19 mouse cellular contexts compared by ENCODE assay signal in the genomic region with DNA sequence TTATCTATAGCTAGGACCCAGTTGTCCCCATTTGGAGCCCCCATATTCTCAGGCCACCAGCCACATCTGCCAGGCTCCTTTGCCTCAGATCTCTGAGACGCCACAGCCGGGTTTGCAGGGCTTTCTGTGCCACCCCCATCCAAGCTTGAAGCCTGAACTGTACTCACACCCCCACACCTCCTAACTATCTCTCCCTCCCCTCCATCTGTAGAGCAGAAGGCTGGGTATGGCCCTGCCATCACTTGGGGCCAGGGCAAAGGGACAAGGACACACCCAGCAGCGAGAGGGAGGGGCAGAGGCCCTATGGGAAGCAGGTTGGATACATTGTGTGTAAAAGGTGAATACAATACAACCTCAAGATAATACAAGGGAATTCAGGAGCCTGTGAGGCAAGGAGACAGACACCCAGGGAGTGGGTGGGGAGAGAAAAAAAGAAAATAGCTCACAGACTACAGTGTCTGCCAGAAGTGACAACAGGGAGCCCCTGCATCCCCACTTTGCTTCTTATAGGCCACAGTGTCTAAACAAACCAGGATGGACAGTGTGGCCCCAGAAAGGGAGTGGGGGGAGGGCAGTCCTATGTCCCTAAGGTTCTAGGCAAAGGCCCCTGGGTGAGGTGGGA. TPM values are rescaled to one million over a fixed set of nuclear protein-coding genes. Genes with fewer than 3 reads are reported as not detected.
DNase-seq lines count a peak whose midpoint lies in the region; ATAC-seq and TF ChIP-seq lines count a peak whose summit lies in the region.
"Had no signal": no experiment of that assay in that cellular context is flagged by ENCODE, and none has a peak within 500 bp of the region (broad histone marks: within the 10 kb centered on the region; RNA-seq: fewer than 3 reads in every experiment).

No protein-coding gene starts in this region.

- WGBS in olfactory bulb, adult 2 months = 50% methylated on average over 3 of the region's 3 CpGs

- H3K27ac ChIP-seq in olfactory bulb, adult 2 months (ENCODE audit: insufficient read depth, low read depth, low read length) = peak overlapping the region; percentile 79
- H3K27ac ChIP-seq: heart, adult 2 months; hindbrain, embryonic 15.5 days; kidney, postnatal 0 days; limb, embryonic 12.5 days; midbrain, embryonic 13.5 days had no signal

- H3K9me3 ChIP-seq in erythroblast, embryonic 14.5 days (ENCODE audit: control insufficient read depth, low read length) = no peaks in the 10 kb centered on the region
- H3K9me3 ChIP-seq: hindbrain, embryonic 15.5 days; limb, embryonic 12.5 days; midbrain, embryonic 13.5 days had no signal

- H3K27me3 ChIP-seq in erythroblast, embryonic 14.5 days (ENCODE audit: control insufficient read depth) = no peaks in the 10 kb centered on the region
- H3K27me3 ChIP-seq: hindbrain, embryonic 15.5 days; limb, embryonic 12.5 days; midbrain, embryonic 13.5 days had no signal

- ATAC-seq in erythroblast, adult 5-6 weeks (replicated peaks; ENCODE audit: low FRiP score, poor library complexity, severe bottlenecking) = no peak
- ATAC-seq: midbrain, embryonic 13.5 days had no signal

- H3K36me3 ChIP-seq in erythroblast, embryonic 14.5 days (ENCODE audit: control insufficient read depth) = peaks cover 89% of the 10 kb centered on the region

- no peak for TF ChIP-seq POLR2A in olfactory bulb, adult 2 months (IDR thresholded peaks at IDR 0.05; ENCODE audit: insufficient read depth, low read depth, low read length)

- no peak for TF ChIP-seq CTCF in olfactory bulb, adult 2 months (IDR thresholded peaks at IDR 0.05; ENCODE audit: insufficient read depth, low read depth, low read length)

- peaks cover 73% of the 10 kb centered on the region for H3K4me1 ChIP-seq in erythroblast, embryonic 14.5 days (ENCODE audit: control insufficient read depth)
- peaks cover 57% of the 10 kb centered on the region for H3K4me1 ChIP-seq in olfactory bulb, adult 2 months (ENCODE audit: control insufficient read depth, insufficient read depth, low read length)

- peak; percentile 42 to 73 for DNase-seq in left cerebral cortex, adult 18-20 months (ENCODE audit: low spot score in 2 of 2)
- DNase-seq in left cerebral cortex, adult 11 months (ENCODE audit: low spot score) = no peak
- peak; percentile 57 to 71 for DNase-seq in left cerebral cortex, adult 8-10 months (ENCODE audit: low spot score in 2 of 2)
- DNase-seq in cerebellum, postnatal 25 days = no peak
- DNase-seq in spleen, postnatal 36 days (ENCODE audit: low spot score in 2 of 2) = no peak
- DNase-seq: adrenal gland, postnatal 36 days; cerebellum, adult 9-11 months; heart, adult 2 months; lung, postnatal 14 days; thymus, adult 2 months had no signal

- H3K4me3 ChIP-seq in erythroblast, embryonic 14.5 days (replicated peaks) = peak overlapping the region; percentile 70
- H3K4me3 ChIP-seq in olfactory bulb, adult 2 months (ENCODE audit: insufficient read depth, low read depth, low read length) = no peak overlapping the region
- H3K4me3 ChIP-seq: heart, adult 2 months; hindbrain, embryonic 15.5 days; limb, embryonic 12.5 days; midbrain, embryonic 13.5 days had no signal

RNA-seq across cellular contexts. Expression of gene Pfkl, which starts 5.3 kb away (rescaled TPM):
- polyA plus RNA-seq in erythroblast, embryonic 14.5 days (2012) = 21.8 and 26.2 TPM in 2 replicates
- total RNA-seq in erythroblast, adult 5-6 weeks (2015; ENCODE audit: low replicate concordance) = 0.96 and 1.5 TPM in 2 replicates
- 7.3 and 11.6 TPM in 2 replicates for total RNA-seq in erythroblast, adult 5-6 weeks (2017; ENCODE audit: low replicate concordance)
- 100 to 1,000 TPM; 147 TPM for total RNA-seq in left cerebral cortex, adult 18-20 months (2021)
- total RNA-seq in left cerebral cortex, adult 8-10 months (2022) = 100 to 1,000 TPM; 149 to 184 (median 161) TPM
- polyA plus RNA-seq in olfactory bulb, adult 2 months (2012; ENCODE audit: insufficient read depth, insufficient read length, low replicate concordance, missing spikeins) = not detected in 2 replicates

RNA-seq across cellular contexts. Expression of gene 1810043G02Rik, which starts 26.3 kb away (rescaled TPM):
- 1.2 and 2.4 TPM in 2 replicates for polyA plus RNA-seq in erythroblast, embryonic 14.5 days (2012)
- 0.77 and 3.1 TPM in 2 replicates for total RNA-seq in erythroblast, adult 5-6 weeks (2015; ENCODE audit: low replicate concordance)
- 0.28 and 0.68 TPM in 2 replicates for total RNA-seq in erythroblast, adult 5-6 weeks (2017; ENCODE audit: low replicate concordance)
- 10 to 100 TPM; 33.9 to 36.1 TPM for total RNA-seq in left cerebral cortex, adult 18-20 months (2021)
- 10 to 100 TPM; 28.1 to 37.1 (median 34.4) TPM for total RNA-seq in left cerebral cortex, adult 8-10 months (2022)
- polyA plus RNA-seq in olfactory bulb, adult 2 months (2012; ENCODE audit: insufficient read depth, insufficient read length, low replicate concordance, missing spikeins) = not detected in 2 replicates

RNA-seq across cellular contexts. Expression of gene Trpm2, which starts 34.2 kb away (rescaled TPM):
- polyA plus RNA-seq in erythroblast, embryonic 14.5 days (2012) = 0.01 and 0.02 TPM in 2 replicates
- total RNA-seq in erythroblast, adult 5-6 weeks (2015; ENCODE audit: low replicate concordance) = 3.1 and 5.4 TPM in 2 replicates
- total RNA-seq in erythroblast, adult 5-6 weeks (2017; ENCODE audit: low replicate concordance) = 3.4 and 9.8 TPM in 2 replicates
- total RNA-seq in left cerebral cortex, adult 18-20 months (2021) = 10 to 100 TPM; 47.5 to 51.9 TPM
- total RNA-seq in left cerebral cortex, adult 8-10 months (2022) = 10 to 100 TPM; 49.9 to 64.9 (median 51.2) TPM
- not detected in 2 replicates for polyA plus RNA-seq in olfactory bulb, adult 2 months (2012; ENCODE audit: insufficient read depth, insufficient read length, low replicate concordance, missing spikeins)

RNA-seq across cellular contexts. Expression of gene Dnmt3l, which starts 37.2 kb away (rescaled TPM):
- polyA plus RNA-seq in erythroblast, embryonic 14.5 days (2012) = not detected in 2 replicates
- not detected in 2 replicates for total RNA-seq in erythroblast, adult 5-6 weeks (2015; ENCODE audit: low replicate concordance)
- total RNA-seq in erythroblast, adult 5-6 weeks (2017; ENCODE audit: low replicate concordance) = 0.42 and 0.43 TPM in 2 replicates
- not detected for total RNA-seq in left cerebral cortex, adult 18-20 months (2021)
- 1 to 10 TPM in 1 of 4 experiments, under 1 TPM in 1, not detected in 2; 0.77 to 1.4 TPM for total RNA-seq in left cerebral cortex, adult 8-10 months (2022)
- polyA plus RNA-seq in olfactory bulb, adult 2 months (2012; ENCODE audit: insufficient read depth, insufficient read length, low replicate concordance, missing spikeins) = not detected in 2 replicates
- polyA plus RNA-seq: embryonic facial prominence, embryonic 14.5 days; hindbrain, embryonic 15.5 days; limb, embryonic 12.5 days; midbrain, embryonic 13.5 days; neural tube, embryonic 11.5 days had no signal

RNA-seq across cellular contexts. Expression of gene Aire, which starts 38.8 kb away (rescaled TPM):
- polyA plus RNA-seq in erythroblast, embryonic 14.5 days (2012) = not detected in 2 replicates
- total RNA-seq in erythroblast, adult 5-6 weeks (2015; ENCODE audit: low replicate concordance) = not detected in 2 replicates
- total RNA-seq in erythroblast, adult 5-6 weeks (2017; ENCODE audit: low replicate concordance) = 0.60 TPM in 1 of 2 replicates, not detected in the other
- under 1 TPM in 1 of 2 experiments, not detected in 1; 0.28 TPM for total RNA-seq in left cerebral cortex, adult 18-20 months (2021)
- under 1 TPM in 3 of 4 experiments, not detected in 1; 0.23 to 0.97 (median 0.37) TPM for total RNA-seq in left cerebral cortex, adult 8-10 months (2022)
- polyA plus RNA-seq in olfactory bulb, adult 2 months (2012; ENCODE audit: insufficient read depth, insufficient read length, low replicate concordance, missing spikeins) = not detected in 2 replicates
- total RNA-seq: adrenal gland, postnatal 36 days; heart, adult 2 months had no signal
- polyA plus RNA-seq: embryonic facial prominence, embryonic 14.5 days; neural tube, embryonic 11.5 days had no signal

Comparison
In these comparisons a context has a peak if more than half of its experiments do, and no peak if none do; other contexts are left out.
1. DNase-seq: peak in left cerebral cortex, adult 18-20 months (2 of 2) and left cerebral cortex, adult 8-10 months (2 of 2); none in left cerebral cortex, adult 11 months (single experiment), cerebellum, postnatal 25 days (0 of 2) and spleen, postnatal 36 days (0 of 2).
2. RNA of gene Pfkl, which starts 5.3 kb away (total RNA-seq): 149 to 184 TPM in left cerebral cortex, adult 8-10 months and 147 TPM in left cerebral cortex, adult 18-20 months; 0.96 to 11.6 TPM in erythroblast, adult 5-6 weeks; every median in the first group is over 10 times any median in the second.
3. RNA of gene 1810043G02Rik, which starts 26.3 kb away (total RNA-seq): 33.9 to 36.1 TPM in left cerebral cortex, adult 18-20 months and 28.1 to 37.1 TPM in left cerebral cortex, adult 8-10 months; 0.28 to 3.1 TPM in erythroblast, adult 5-6 weeks; every median in the first group is over 4 times any median in the second.
4. RNA of gene Trpm2, which starts 34.2 kb away (total RNA-seq): 47.5 to 51.9 TPM in left cerebral cortex, adult 18-20 months and 49.9 to 64.9 TPM in left cerebral cortex, adult 8-10 months; 3.1 to 9.8 TPM in erythroblast, adult 5-6 weeks; every median in the first group is over 4 times any median in the second.